Mouse (Mus musculus): ENCODE results near the gene P2ry6. TPM values are rescaled to one million over a fixed set of nuclear protein-coding genes. Genes with fewer than 3 reads are reported as not detected.

Gene P2ry6
- 1.2 and 2.3 TPM in 2 replicates for total RNA-seq (2014; rRNA removed)
- polyA plus RNA-seq (2015; fragmentation: Nextera tagmentation; extraction: Ambion mirVana) = 3.1 and 3.8 TPM in 2 replicates

GRCm38 (mm10) chr7:100974135-100974903, at the start of gene P2ry6:
Gene P2ry6, minus strand, starts transcription at chr7:100974649.
- DNase-seq (peak; percentile 33), ATAC-seq (peak; percentile 59)
- Histone ChIP-seq H3K4me2 (ENCODE audit: low read depth) (peak within 1 kb of the TSS; percentile 52), H3K4me3 (ENCODE audit: low read depth, low read length) (peak within 1 kb of the TSS; percentile 30), H3K27me3 (ENCODE audit: insufficient read depth, low read length) (no peaks in the 10 kb centered on the region), H3K9me3 (ENCODE audit: low read length) (no peaks in the 10 kb centered on the region), H3K9ac (peak within 1 kb of the TSS; percentile 33; the same call in 1 of the 2 replicates), H3K36me3 (ENCODE audit: insufficient read depth) (no peaks in the 10 kb centered on the region), H3K27ac (ENCODE audit: low read depth, low read length) (no peak within 1 kb of the TSS), H3K4me1 (ENCODE audit: insufficient read depth) (peaks cover 8% of the 10 kb centered on the region; the same call in 1 of the 2 replicates)
- WGBS = 2% methylated on average over 36 of the region's 36 CpGs
- TF ChIP-seq CTCF (IDR thresholded peaks at IDR 0.05; ENCODE audit: low read depth) = no peak

- Histone ChIP-seq H3K27ac (ENCODE audit: low read depth, low read length) (no peak overlapping the region), H3K4me2 (ENCODE audit: low read depth) (no peak overlapping the region), H3K27me3 (ENCODE audit: insufficient read depth, low read length) (peaks cover 11% of the 10 kb centered on the region), H3K4me3 (ENCODE audit: low read depth, low read length) (no peak overlapping the region), H3K9ac (no peak overlapping the region), H3K9me3 (ENCODE audit: low read length) (0 out of 2 replicates have a peak, but pooled peaks cover 3% of the 10 kb centered on the region), H3K4me1 (ENCODE audit: insufficient read depth) (no peaks in the 10 kb centered on the region), H3K36me3 (ENCODE audit: insufficient read depth) (no peaks in the 10 kb centered on the region)
- ATAC-seq = peak; percentile 61
- no peak for TF ChIP-seq CTCF (IDR thresholded peaks at IDR 0.05; ENCODE audit: low read depth)
- WGBS = 49% methylated on average over 6 of the region's 6 CpGs
- no peak for DNase-seq
Measured at GRCm38 (mm10) chr7:101017492-101017891, 43.0 kb upstream of the P2ry6 start.

DNA sequence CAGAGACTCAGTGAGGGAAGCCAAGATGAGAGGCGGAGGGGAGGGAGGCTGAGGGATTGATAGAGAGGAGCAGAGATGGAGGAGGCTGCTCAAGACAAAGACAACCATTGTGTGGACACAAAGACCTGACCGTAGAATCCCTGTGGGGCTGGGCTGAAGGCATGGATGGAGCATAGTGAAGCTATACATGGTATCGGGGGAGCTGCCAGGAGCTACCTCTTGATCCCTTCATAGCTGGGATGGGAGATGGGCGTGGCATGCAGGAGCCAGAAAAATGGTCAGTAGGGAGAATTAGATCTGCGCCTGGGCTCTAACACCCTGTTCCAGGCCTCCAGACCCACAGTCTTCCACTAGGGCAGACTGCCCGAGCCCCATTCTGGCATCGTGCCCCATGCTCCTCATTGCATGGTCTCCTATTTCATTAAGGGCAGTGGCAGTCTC, 42.6 kb upstream of the P2ry6 start:
- H3K4me1 ChIP-seq (ENCODE audit: insufficient read depth) = no peaks in the 10 kb centered on the region
- no peak for TF ChIP-seq CTCF (IDR thresholded peaks at IDR 0.05; ENCODE audit: low read depth)
- 0 out of 2 replicates have a peak overlapping the region, but pooled peaks have one; percentile 3 for H3K27ac ChIP-seq (ENCODE audit: low read depth, low read length)
- 36% methylated on average over 7 of the region's 7 CpGs for WGBS
- no peak overlapping the region for H3K4me3 ChIP-seq (ENCODE audit: low read depth, low read length)
- H3K9me3 ChIP-seq (ENCODE audit: low read length) = 0 out of 2 replicates have a peak, but pooled peaks cover 2% of the 10 kb centered on the region
- DNase-seq (peak; percentile 50), ATAC-seq (peak; percentile 69)
- no peak overlapping the region for H3K9ac ChIP-seq
- H3K27me3 ChIP-seq (ENCODE audit: insufficient read depth, low read length) = peaks cover 16% of the 10 kb centered on the region
- H3K36me3 ChIP-seq (ENCODE audit: insufficient read depth) = no peaks in the 10 kb centered on the region
- no peak overlapping the region for H3K4me2 ChIP-seq (ENCODE audit: low read depth)

DNA sequence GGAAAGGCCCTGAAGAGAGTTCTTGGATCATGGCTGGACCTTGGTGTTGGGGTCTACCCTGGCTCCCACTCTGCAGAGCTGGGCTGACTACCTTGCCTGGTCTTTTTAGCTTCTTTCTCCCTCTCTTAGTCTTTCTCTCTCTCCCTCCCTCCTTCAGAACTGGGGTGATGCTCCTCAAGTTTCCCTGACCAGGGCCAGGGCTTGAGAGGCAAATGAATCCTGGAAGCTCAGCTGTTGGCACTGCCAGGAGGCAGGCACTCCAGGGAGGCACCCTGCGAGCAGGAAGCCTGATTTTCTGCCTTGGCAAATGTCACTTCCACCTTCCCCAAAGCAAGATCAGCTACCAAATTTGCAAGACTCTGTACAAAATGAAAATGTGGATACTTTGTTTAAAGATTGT, 40.5 kb upstream of the P2ry6 start:
- peaks cover 36% of the 10 kb centered on the region for H3K27me3 ChIP-seq (ENCODE audit: insufficient read depth, low read length)
- ATAC-seq (no peak), DNase-seq (no peak)
- no peak overlapping the region for H3K4me3 ChIP-seq (ENCODE audit: low read depth, low read length)
- no peaks in the 10 kb centered on the region for H3K9me3 ChIP-seq (ENCODE audit: low read length)
- 47% methylated on average over 1 of the region's 1 CpGs for WGBS
- no peaks in the 10 kb centered on the region for H3K36me3 ChIP-seq (ENCODE audit: insufficient read depth)
- H3K9ac ChIP-seq = no peak overlapping the region
- H3K4me1 ChIP-seq (ENCODE audit: insufficient read depth) = no peaks in the 10 kb centered on the region
- H3K4me2 ChIP-seq (ENCODE audit: low read depth) = no peak overlapping the region
- H3K27ac ChIP-seq (ENCODE audit: low read depth, low read length) = no peak overlapping the region
- no peak for TF ChIP-seq CTCF (IDR thresholded peaks at IDR 0.05; ENCODE audit: low read depth)

GRCm38 (mm10) chr7:101014041-101014440, 39.6 kb upstream of the P2ry6 start:
- no peak for ATAC-seq

GRCm38 (mm10) chr7:101012541-101012940, 38.1 kb upstream of the P2ry6 start, which contains the start of gene P2ry2:
Gene P2ry2, minus strand, starts transcription at chr7:101012866.
- peak within 1 kb of the TSS; percentile 48 for H3K4me3 ChIP-seq (ENCODE audit: low read depth, low read length)
- no peak for TF ChIP-seq CTCF (IDR thresholded peaks at IDR 0.05; ENCODE audit: low read depth)
- H3K4me1 ChIP-seq (ENCODE audit: insufficient read depth) = no peaks in the 10 kb centered on the region
- no peak for ATAC-seq
- no peak for DNase-seq
- H3K36me3 ChIP-seq (ENCODE audit: insufficient read depth) = no peaks in the 10 kb centered on the region
- H3K27ac ChIP-seq (ENCODE audit: low read depth, low read length) = no peak within 1 kb of the TSS
- WGBS = 71% methylated on average over 4 of the region's 4 CpGs
- peak within 1 kb of the TSS; percentile 98 for H3K4me2 ChIP-seq (ENCODE audit: low read depth)
- peaks cover 38% of the 10 kb centered on the region for H3K27me3 ChIP-seq (ENCODE audit: insufficient read depth, low read length)
- H3K9me3 ChIP-seq (ENCODE audit: low read length) = no peaks in the 10 kb centered on the region
- peak within 1 kb of the TSS; percentile 43 for H3K9ac ChIP-seq

More at GRCm38 (mm10) chr7:101014041-101014440, 39.6 kb upstream of the P2ry6 start:
- Histone ChIP-seq H3K36me3 (ENCODE audit: insufficient read depth) (no peaks in the 10 kb centered on the region), H3K27ac (ENCODE audit: low read depth, low read length) (no peak overlapping the region), H3K4me3 (ENCODE audit: low read depth, low read length) (no peak overlapping the region), H3K4me1 (ENCODE audit: insufficient read depth) (no peaks in the 10 kb centered on the region), H3K9ac (no peak overlapping the region), H3K9me3 (ENCODE audit: low read length) (no peaks in the 10 kb centered on the region), H3K27me3 (ENCODE audit: insufficient read depth, low read length) (peaks cover 38% of the 10 kb centered on the region), H3K4me2 (ENCODE audit: low read depth) (no peak overlapping the region)
- 35% methylated on average over 9 of the region's 9 CpGs for WGBS
- no peak for DNase-seq
- TF ChIP-seq CTCF (IDR thresholded peaks at IDR 0.05; ENCODE audit: low read depth) = no peak

All from forebrain, postnatal 0 days (tissue).